Comparison of ENCODE assay signal across 1 mouse cellular context in genomic region chr11:22978711-22979110, GRCm38 (mm10).
TF ChIP-seq lines count a peak whose summit lies in the region.

No protein-coding gene starts in this region.

TF ChIP-seq in myocyte, 11 proteins besides CTCF, POLR2A, EP300 and RAD21 (continued from another document):
- TF ChIP-seq SRF (IDR thresholded peaks at IDR 0.05; ENCODE audit: control insufficient read depth, insufficient read length, low read depth) (no peak), REST (IDR thresholded peaks at IDR 0.05; ENCODE audit: insufficient read depth, insufficient read length) (no peak), CEBPB (IDR thresholded peaks at IDR 0.05; ENCODE audit: insufficient read depth, poor library complexity, severe bottlenecking) (no peak), MYOG (IDR thresholded peaks at IDR 0.05; ENCODE audit: control insufficient read depth in 1 of 3, insufficient read depth in 1 of 3, insufficient read length in 2 of 3, low read depth in 2 of 3) (no peak)
